Mouse (Mus musculus): ENCODE measurements at regions not wholly inside any gene's neighbourhood (a gene's known extent, or its start where the extent isn't known, plus 50 kb on each side); places are given as distances from the start of the nearest gene placed in this dataset.

DNA sequence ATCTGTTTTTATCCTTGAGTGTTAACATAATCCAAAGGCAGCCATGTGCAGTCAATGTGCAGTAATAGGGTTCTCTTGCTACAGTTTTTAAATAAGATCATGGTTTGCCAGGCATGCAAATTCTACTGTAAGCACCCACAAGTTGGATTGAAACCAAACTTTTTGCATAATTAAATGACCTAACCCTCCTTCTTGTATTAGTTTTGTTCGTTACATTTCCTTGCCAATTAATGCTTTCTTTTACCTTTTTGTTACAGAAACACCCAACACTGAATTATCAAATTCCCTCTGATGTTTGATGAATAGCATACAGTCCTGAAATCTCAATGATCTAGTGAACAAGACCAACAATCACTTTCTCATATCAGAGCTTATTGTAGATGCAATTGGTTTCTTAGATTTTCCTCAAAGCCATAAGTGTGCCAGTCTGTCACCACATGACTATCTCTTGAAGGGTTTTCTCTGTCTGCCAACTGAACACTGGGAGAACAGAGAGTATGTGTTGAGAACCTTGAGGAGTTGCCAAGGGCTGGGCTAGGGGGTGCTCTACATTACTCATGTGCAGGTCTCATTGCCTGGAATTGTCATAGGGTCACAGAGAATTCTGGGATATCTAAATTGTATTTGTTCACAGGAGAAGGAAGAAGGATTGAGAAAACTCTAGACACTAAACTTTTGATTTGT is 1060.4 kb downstream of the Gsdmc2 start:
- DNase-seq (ENCODE audit: low spot score in 2 of 2) = no peak

DNA sequence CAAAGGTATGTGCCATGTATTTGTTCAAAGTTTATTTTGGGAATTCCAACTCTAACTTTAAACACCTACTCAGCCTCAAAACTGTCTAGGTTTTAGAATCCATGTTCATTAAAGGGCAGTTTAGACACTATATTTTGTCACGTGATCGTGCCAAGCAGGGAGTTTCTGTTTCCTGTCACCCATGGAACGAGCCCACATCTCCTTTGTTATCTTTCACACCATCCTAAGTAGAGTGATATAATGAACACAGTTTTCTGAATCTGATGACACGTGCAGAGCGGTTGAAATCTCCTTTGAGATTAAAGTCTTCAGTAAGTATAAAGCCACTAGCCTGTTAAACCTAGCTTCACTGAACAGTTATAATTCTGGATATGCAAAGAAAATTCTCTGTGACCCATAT is 1066.1 kb downstream of the Gsdmc2 start:
- DNase-seq (ENCODE audit: low spot score in 2 of 2) = no peak

- no peak for DNase-seq (ENCODE audit: low spot score in 2 of 2)
These were observed 1092.3 kb downstream of the Gsdmc2 start for GRCm38 (mm10) chr15:62752686-62753085.

DNA sequence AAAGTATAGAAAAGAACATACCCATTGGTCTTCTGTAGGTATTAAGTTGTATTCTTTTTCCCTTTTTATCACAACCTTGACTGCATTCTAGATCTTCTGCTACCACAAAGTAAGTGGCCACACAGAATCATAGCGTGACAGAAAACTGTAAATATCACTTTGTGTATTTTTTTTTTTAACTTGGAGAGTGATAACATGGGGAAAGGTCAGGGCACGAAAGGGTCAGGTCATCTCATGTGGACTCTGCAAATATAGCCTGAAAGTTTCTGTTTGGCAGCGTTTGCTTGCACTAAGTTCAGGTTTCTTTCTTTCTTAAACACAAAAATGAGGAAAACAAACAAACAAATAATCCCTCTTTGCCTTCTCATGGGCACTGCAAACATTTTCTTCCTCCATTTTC is 1101.1 kb downstream of the Gsdmc2 start:
- DNase-seq (ENCODE audit: low spot score in 2 of 2) = no peak

DNA sequence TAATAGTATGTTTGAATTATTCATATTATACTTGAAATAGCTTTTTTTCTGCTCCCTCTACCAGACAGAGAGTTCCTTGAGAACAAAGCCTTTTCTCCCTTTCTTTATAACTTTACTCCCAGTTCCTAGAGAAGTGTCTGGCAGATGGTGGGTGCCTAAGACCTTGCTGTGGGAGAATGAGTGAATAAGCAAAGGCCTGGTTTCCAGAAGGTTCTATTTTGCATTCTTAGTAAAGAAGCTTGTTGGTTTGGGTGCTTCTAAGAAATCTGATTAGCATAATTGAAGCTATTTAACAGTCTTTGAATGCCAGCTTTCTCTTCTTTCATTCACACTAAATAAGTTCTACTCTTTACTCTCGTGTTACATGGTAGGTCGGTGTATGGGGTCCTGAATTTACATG is 1104.2 kb downstream of the Gsdmc2 start:
- DNase-seq (ENCODE audit: low spot score in 2 of 2) = no peak

DNA sequence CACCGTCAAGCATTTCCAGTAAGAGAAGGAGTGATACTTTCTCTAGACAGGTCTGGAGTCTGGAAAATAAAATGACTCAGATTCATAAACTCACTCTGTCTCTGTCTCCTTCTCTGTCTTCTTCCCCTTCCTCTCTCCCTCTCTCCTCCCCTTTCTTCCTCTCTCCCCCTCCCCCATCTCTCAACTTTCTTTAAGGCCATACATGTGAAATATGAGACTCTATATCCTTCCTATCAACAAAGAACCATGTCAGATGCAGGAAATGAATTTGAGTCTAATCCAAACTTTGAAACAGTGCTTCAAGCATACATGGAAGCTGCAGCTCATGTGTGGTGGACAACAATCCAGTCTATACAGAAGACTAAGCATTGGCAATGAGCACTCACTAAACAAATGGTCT is 1109.6 kb downstream of the Gsdmc2 start:
- DNase-seq (ENCODE audit: low spot score in 2 of 2) = no peak

DNA sequence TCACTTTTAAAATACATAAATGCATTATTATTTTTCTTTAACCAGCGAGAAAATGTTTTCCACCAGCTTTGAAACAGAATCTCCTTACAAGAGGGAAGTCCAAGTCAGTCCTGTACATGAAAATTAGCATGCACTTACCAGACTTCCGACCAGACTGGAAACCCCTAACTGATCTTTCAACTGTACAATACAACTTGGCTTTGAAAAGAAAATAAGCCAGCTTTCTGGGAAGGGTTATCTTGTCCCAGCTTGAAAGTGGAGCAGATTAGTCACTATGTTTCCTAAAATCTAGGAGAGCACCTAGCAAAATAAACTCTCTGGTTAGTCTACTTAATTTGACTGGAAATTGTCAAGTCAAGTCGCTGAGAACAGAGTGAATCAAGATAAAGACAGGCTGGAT is 1110.1 kb downstream of the Gsdmc2 start:
- no peak for DNase-seq (ENCODE audit: low spot score in 2 of 2)

GRCm38 (mm10) chr15:62730524-62730923 is 1114.5 kb downstream of the Gsdmc2 start:
- no peak for DNase-seq (ENCODE audit: low spot score in 2 of 2)

DNA sequence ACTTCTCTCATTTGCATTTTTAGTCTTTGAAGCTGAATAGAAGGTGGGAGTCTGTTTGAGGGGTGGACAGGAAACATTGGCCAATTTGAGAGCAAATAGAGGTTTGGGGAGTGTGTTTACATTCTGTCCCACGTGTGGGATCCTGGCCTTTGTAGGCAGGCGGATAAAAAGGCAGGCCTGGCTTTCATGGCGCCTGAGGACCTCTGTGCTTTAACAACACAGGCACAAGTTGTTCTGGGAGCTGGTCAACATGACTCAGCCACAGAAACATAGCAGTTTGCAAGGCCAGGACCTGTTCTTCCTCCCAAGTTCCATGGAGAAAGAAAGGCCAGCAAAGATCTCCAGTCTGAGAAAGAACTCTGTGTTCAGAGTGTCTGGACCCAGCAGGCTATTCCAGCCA is 1130.7 kb downstream of the Gsdmc2 start:
- no peak for DNase-seq (ENCODE audit: low spot score in 2 of 2)

DNA sequence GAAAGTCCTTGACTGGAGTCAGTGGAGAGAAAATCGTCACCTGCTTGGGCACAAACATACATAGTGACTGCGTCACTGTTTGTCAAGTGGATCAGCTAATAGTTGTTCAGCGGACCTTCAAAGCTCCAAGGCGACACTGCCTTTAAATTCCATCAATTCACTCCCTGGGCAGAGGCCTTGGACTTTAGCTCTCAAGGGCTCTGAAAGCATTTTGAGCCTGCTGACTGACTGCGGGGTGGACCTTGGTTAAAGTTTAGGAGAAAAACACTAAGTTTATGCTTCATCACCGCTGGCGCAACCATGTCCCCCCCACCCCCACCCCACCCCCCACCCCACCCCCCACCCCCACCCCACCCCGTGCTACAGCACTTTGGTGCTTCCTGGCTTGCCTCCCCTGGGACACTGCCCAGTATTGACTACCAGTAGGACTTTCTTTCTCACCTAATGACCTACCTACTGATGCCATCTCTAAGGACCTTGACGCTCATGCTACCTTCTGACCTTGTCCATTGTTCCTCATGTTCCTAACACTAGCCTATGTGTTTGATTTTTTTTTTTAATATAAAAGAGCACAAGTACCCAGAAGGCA is 1132.3 kb downstream of the Gsdmc2 start:
- DNase-seq (ENCODE audit: low spot score in 2 of 2) = no peak

DNA sequence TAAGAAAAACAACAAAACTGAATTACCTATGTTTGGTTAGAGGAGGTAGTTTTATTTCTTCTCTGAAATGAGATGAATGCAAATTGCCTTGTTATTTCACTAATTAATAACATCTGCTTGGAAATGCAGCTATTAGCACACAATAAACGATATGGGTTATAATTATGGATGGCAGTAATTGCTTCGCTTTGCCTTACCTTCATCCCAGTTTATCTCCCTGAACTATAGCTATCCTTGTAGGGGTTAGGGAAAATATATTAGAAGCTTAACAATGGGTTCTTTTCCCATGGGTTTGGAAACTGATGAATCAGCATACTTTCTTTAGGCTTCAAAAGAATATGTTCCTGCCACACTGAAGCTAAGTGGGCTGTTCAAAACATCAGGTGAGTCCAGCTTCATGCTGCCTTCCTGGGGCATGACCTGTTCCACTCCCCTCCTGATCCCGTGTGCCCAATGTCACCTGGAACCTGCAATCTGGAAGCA is 1132.9 kb downstream of the Gsdmc2 start:
- DNase-seq (ENCODE audit: low spot score in 2 of 2) = no peak

GRCm38 (mm10) chr15:62709546-62709945 is 1135.4 kb downstream of the Gsdmc2 start:
- no peak for DNase-seq (ENCODE audit: low spot score in 2 of 2)

DNA sequence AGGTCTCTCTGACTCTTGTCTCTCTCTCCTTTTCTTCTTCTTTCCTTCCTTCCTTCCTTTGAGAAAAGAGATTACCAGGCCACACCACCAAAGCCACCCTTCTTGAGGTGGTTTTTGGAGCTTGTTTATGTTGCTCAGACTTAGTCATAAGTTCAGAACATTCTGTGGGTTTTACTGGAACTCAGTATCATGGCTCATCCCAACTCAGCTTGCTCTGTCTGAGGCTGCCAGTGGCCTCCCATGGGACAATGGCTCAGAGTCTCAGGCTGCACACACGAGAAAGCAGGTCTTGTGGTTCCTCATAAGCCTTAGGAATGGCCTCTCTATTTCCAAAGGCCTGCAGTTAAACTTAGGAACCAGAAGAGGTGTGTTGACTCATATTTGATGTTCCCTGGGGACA is 1146.4 kb downstream of the Gsdmc2 start:
- no peak for DNase-seq (ENCODE audit: low spot score in 2 of 2)

DNA sequence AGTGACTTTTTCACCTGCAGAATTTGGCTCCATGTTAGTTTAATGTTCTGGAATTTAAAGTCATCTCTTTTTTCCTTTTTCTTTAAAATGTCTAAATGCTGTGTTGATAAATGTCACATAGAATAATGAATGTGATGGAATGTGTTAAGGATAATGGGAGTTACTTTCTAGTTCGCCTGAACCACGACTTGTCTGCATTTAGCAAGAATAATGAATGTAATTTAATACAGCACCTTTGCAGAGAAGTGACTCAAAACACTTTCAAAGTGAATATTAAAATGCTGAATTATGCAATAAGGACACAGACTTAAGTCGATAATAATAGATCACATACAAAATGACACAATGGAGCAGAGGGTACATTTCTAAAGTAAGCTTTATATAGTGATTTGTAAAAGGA is 1150.2 kb downstream of the Gsdmc2 start:
- no peak for DNase-seq (ENCODE audit: low spot score in 2 of 2)

GRCm38 (mm10) chr15:62693671-62694070 is 1151.3 kb downstream of the Gsdmc2 start:
- no peak for DNase-seq (ENCODE audit: low spot score in 2 of 2)

DNA sequence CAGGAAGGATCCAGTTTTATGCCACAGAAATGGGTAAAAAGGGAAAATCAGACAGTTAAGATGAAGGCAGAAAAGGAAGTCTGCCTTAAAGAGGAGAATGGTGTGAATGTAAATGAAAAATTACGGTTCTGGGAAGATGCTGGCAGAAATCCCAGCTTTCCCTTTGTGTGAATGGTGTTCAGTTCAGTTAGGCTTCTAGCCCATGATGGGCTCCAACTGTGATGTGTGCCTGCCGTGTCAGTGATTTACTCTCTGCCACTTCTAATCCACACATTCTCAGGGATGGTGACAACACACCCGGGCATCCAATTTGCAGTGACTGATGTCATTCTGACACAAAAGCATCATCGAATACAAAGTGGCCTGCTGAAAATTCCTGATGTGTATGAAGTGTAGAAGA is 1171.6 kb downstream of the Gsdmc2 start:
- no peak for DNase-seq (ENCODE audit: low spot score in 2 of 2)

GRCm38 (mm10) chr15:62670026-62670425 is 1175.0 kb downstream of the Gsdmc2 start:
- DNase-seq (ENCODE audit: low spot score in 2 of 2) = no peak

GRCm38 (mm10) chr15:62659096-62659495 is 1185.9 kb downstream of the Gsdmc2 start:
- no peak for DNase-seq (ENCODE audit: low spot score in 2 of 2)

GRCm38 (mm10) chr15:62658695-62659094 is 1186.3 kb downstream of the Gsdmc2 start:
- DNase-seq (ENCODE audit: low spot score in 2 of 2) = no peak

- DNase-seq (ENCODE audit: low spot score in 2 of 2) = no peak
These were observed 1198.4 kb downstream of the Gsdmc2 start for GRCm38 (mm10) chr15:62646476-62647168.

DNA sequence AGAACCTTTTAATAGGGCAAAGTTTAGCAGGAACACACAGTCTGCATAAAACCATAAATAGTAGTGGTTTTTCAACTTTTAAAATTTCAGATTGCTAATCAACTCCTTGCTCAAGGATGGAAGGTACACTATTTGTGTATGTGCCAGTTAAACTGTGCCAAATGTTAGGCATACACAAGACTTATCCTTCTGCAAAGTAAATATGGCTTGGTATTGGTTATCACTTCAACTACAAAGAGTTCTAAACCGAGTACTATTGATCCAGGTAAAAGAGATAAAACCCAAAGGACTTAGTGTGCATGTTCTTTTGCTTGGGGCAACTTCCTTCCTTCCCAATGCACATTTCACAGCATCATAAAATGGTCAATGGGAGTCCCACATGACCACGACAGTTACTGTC is 1200.2 kb downstream of the Gsdmc2 start:
- no peak for DNase-seq (ENCODE audit: low spot score in 2 of 2)

DNA sequence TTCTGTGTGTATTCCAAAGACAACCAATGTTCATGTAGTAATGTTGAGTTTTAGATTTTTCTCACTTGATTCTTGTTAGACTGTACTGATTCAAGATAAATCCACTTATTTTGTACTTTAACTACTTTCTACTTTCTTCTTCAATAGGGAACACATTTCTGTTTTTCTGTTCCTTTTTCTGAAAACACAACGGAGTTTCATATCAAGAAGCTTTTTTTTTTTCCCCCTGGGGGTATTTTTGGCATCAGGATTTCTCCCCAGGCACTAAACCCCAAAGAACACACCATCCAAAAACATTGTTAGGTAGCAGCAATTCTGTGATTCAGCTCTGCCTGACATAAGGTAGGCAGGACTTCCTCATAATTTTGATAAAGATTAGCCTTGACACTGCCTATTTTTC is 1200.7 kb downstream of the Gsdmc2 start:
- DNase-seq (ENCODE audit: low spot score in 2 of 2) = no peak

DNA sequence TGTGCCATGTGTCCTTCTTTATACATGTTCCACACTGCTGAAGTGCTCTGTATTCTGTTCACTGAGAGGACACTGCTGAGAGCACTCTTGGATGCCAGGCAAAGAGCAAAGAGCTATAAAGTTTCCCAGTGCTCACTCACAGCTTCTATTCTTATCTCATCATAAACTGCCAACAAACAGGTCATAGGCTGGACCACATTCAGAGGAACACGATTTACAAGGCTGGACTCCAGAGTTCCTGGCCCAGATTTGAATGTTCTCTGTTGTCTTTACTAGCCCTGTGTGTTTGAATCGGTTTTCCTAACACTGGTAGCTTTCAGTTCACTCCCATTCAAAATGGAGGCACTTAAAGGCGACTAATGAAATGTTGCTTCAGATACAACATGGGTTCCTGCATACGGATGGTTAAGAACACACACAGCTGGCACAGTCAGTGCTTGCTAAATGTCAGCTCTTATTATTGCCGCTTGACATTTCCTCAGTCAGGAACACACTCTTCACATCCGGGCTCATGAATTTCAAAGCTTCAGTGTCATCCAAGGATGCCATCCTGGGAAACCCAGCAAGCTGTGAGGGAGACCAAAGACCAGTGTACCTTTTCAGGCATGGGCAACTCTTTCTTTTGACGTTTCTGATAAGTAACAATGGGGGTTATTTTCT is 1203.8 kb downstream of the Gsdmc2 start:
- no peak for DNase-seq (ENCODE audit: low spot score in 2 of 2)
